Mouse (Mus musculus): Measurements from ENCODE around the gene Vps35l. TPM values are rescaled to one million over a fixed set of nuclear protein-coding genes. Genes with fewer than 3 reads are reported as not detected.

Gene Vps35l
- polyA plus RNA-seq, 1 experiment = 31.1 TPM

GRCm38 (mm10) chr7:118800112-118800734 lies 60.2 kb downstream of the Vps35l start:
- Histone ChIP-seq H3K4me3 (replicated peaks; ENCODE audit: control insufficient read depth, low read depth, low read length) (no peak overlapping the region), H3K4me1 (ENCODE audit: control insufficient read depth, insufficient read depth, low read length) (peaks cover 11% of the 10 kb centered on the region), H3K27ac (ENCODE audit: control insufficient read depth, insufficient read depth, low read depth, low read length, poor library complexity) (peak overlapping the region; percentile 73)
- TF ChIP-seq POLR2A (IDR thresholded peaks at IDR 0.05; ENCODE audit: borderline replicate concordance, control insufficient read depth, low read depth, low read length) (no peak), CTCF (IDR thresholded peaks at IDR 0.05; ENCODE audit: control insufficient read depth, insufficient read depth, low read length) (no peak)
- WGBS = 25% methylated on average over 15 of the region's 15 CpGs

- Histone ChIP-seq H3K27ac (ENCODE audit: control insufficient read depth, insufficient read depth, low read depth, low read length, poor library complexity) (no peak overlapping the region), H3K4me3 (replicated peaks; ENCODE audit: control insufficient read depth, low read depth, low read length) (no peak overlapping the region), H3K4me1 (ENCODE audit: control insufficient read depth, insufficient read depth, low read length) (peaks cover 11% of the 10 kb centered on the region)
- WGBS = 39% methylated on average over 3 of the region's 3 CpGs
- no peak for TF ChIP-seq CTCF (IDR thresholded peaks at IDR 0.05; ENCODE audit: control insufficient read depth, insufficient read depth, low read length)
- TF ChIP-seq POLR2A (IDR thresholded peaks at IDR 0.05; ENCODE audit: borderline replicate concordance, control insufficient read depth, low read depth, low read length) = no peak
Observed at GRCm38 (mm10) chr7:118801791-118802190, 61.8 kb downstream of the Vps35l start.

DNA sequence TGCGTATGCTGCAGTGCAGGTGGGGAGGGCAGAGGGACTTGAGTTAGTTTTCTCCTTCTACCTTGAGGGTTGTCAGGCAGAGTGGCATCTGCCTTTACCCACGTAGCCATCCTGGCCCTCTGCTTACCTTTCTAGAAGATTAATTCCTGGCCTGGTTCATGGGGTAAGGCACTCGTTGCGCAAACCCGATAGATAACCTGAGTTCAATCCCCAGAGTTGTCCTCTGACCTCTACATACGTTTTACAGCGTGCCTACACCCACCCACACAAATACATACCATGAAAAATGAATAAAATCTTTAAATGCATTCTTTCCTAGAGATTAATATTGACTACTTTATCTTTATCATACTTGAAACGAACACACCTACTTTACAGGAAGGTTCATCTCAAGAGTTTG lies 63.4 kb downstream of the Vps35l start:
- H3K27ac ChIP-seq (ENCODE audit: control insufficient read depth, insufficient read depth, low read depth, low read length, poor library complexity) = no peak overlapping the region
- no peak overlapping the region for H3K4me3 ChIP-seq (replicated peaks; ENCODE audit: control insufficient read depth, low read depth, low read length)
- WGBS = 88% methylated on average over 8 of the region's 8 CpGs
- H3K4me1 ChIP-seq (ENCODE audit: control insufficient read depth, insufficient read depth, low read length) = peaks cover 7% of the 10 kb centered on the region; the same call in 1 of the 2 replicates
- TF ChIP-seq CTCF (IDR thresholded peaks at IDR 0.05; ENCODE audit: control insufficient read depth, insufficient read depth, low read length) = no peak
- no peak for TF ChIP-seq POLR2A (IDR thresholded peaks at IDR 0.05; ENCODE audit: borderline replicate concordance, control insufficient read depth, low read depth, low read length)

DNA sequence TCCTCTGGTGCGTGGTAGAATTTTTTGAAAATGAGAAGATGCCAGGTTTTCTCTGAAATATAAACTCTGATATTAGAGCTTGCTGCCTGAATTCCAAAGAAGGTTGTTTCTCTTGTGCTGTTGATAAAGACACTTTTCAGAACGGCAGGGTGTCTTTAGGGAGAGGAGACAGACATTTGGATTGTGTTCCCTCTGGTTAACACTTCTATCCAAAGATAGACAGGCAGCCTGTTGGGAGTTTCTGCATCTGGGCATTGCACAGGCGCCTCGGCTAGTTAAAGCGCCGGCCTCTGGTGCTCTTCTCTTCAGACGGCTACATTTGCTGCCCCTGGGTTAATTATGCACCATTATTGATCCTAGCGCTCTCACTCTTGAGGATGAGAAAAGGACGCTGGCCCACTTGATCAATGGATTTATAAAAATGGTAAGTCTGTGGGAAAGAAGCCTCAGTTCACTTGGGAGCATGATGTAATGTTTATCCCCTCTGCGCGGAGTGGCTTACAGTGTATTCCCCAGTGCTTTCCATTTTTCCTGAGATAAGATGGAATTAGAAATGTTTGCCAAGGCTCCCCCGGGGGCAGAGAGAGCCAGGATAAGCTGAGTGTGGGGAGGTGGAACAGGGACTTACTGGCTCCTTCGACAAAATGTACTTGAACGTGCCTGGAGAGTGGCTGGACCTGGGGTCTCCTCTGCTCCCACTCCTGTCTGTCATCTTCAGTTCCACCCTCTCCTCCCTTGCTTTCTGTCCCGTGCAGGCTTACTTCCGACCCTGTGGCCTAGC lies 66.8 kb downstream of the Vps35l start:
- Histone ChIP-seq H3K4me3 (replicated peaks; ENCODE audit: control insufficient read depth, low read depth, low read length) (no peak overlapping the region), H3K27ac (ENCODE audit: control insufficient read depth, insufficient read depth, low read depth, low read length, poor library complexity) (no peak overlapping the region), H3K4me1 (ENCODE audit: control insufficient read depth, insufficient read depth, low read length) (peaks cover 2% of the 10 kb centered on the region; the same call in 1 of the 2 replicates)
- 89% methylated on average over 16 of the region's 16 CpGs for WGBS
- TF ChIP-seq POLR2A (IDR thresholded peaks at IDR 0.05; ENCODE audit: borderline replicate concordance, control insufficient read depth, low read depth, low read length) (no peak), CTCF (IDR thresholded peaks at IDR 0.05; ENCODE audit: control insufficient read depth, insufficient read depth, low read length) (no peak)

GRCm38 (mm10) chr7:118807899-118808298 lies 67.9 kb downstream of the Vps35l start:
- TF ChIP-seq POLR2A (IDR thresholded peaks at IDR 0.05; ENCODE audit: borderline replicate concordance, control insufficient read depth, low read depth, low read length) (no peak), CTCF (IDR thresholded peaks at IDR 0.05; ENCODE audit: control insufficient read depth, insufficient read depth, low read length) (no peak)
- H3K4me3 ChIP-seq (replicated peaks; ENCODE audit: control insufficient read depth, low read depth, low read length) = no peak overlapping the region
- no peak overlapping the region for H3K27ac ChIP-seq (ENCODE audit: control insufficient read depth, insufficient read depth, low read depth, low read length, poor library complexity)
- peaks cover 2% of the 10 kb centered on the region; the same call in 1 of the 2 replicates for H3K4me1 ChIP-seq (ENCODE audit: control insufficient read depth, insufficient read depth, low read length)
- 83% methylated on average over 8 of the region's 8 CpGs for WGBS

- Histone ChIP-seq H3K4me1 (ENCODE audit: control insufficient read depth, insufficient read depth, low read length) (no peaks in the 10 kb centered on the region; the same call in 1 of the 2 replicates), H3K27ac (ENCODE audit: control insufficient read depth, insufficient read depth, low read depth, low read length, poor library complexity) (no peak overlapping the region), H3K4me3 (replicated peaks; ENCODE audit: control insufficient read depth, low read depth, low read length) (no peak overlapping the region)
- TF ChIP-seq CTCF (IDR thresholded peaks at IDR 0.05; ENCODE audit: control insufficient read depth, insufficient read depth, low read length) (no peak), POLR2A (IDR thresholded peaks at IDR 0.05; ENCODE audit: borderline replicate concordance, control insufficient read depth, low read depth, low read length) (no peak)
- WGBS = 49% methylated on average over 12 of the region's 12 CpGs
Observed at GRCm38 (mm10) chr7:118811407-118812106, 71.5 kb downstream of the Vps35l start.

- no peaks in the 10 kb centered on the region; the same call in 1 of the 2 replicates for H3K4me1 ChIP-seq (ENCODE audit: control insufficient read depth, insufficient read depth, low read length)
- no peak overlapping the region for H3K4me3 ChIP-seq (replicated peaks; ENCODE audit: control insufficient read depth, low read depth, low read length)
- no peak overlapping the region for H3K27ac ChIP-seq (ENCODE audit: control insufficient read depth, insufficient read depth, low read depth, low read length, poor library complexity)
- no peak for TF ChIP-seq CTCF (IDR thresholded peaks at IDR 0.05; ENCODE audit: control insufficient read depth, insufficient read depth, low read length)
- no peak for TF ChIP-seq POLR2A (IDR thresholded peaks at IDR 0.05; ENCODE audit: borderline replicate concordance, control insufficient read depth, low read depth, low read length)
- WGBS = 92% methylated on average over 4 of the region's 4 CpGs
Observed at GRCm38 (mm10) chr7:118813592-118813991, 73.6 kb downstream of the Vps35l start.

DNA sequence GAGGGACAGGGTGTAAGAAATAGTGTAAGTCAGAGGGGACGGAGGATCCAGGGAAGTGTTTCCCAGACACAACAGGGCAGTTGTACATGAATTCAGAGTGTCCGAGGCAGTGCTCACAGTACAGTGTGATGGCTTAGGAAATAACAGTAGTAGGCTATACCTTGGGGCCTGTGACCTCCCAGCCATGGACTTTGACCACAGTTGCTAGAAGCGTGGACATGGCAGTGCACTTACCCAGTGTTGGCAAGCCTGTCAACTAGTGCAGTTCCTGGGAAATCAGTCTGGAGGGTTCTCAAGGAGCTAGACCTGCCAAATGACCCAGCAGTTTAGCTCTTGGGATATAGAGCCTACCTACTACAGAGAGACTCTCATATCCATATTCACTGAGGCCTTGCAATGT lies 76.2 kb downstream of the Vps35l start:
- no peak for TF ChIP-seq POLR2A (IDR thresholded peaks at IDR 0.05; ENCODE audit: borderline replicate concordance, control insufficient read depth, low read depth, low read length)
- TF ChIP-seq CTCF (IDR thresholded peaks at IDR 0.05; ENCODE audit: control insufficient read depth, insufficient read depth, low read length) = no peak
- H3K4me1 ChIP-seq (ENCODE audit: control insufficient read depth, insufficient read depth, low read length) = no peaks in the 10 kb centered on the region
- no peak overlapping the region for H3K27ac ChIP-seq (ENCODE audit: control insufficient read depth, insufficient read depth, low read depth, low read length, poor library complexity)
- WGBS = 78% methylated on average over 3 of the region's 3 CpGs
- H3K4me3 ChIP-seq (replicated peaks; ENCODE audit: control insufficient read depth, low read depth, low read length) = no peak overlapping the region
